Mouse (Mus musculus) intestine, embryonic 14.5 days (tissue): ENCODE results near the gene Polr2l. TPM values are rescaled to one million over a fixed set of nuclear protein-coding genes. Genes with fewer than 3 reads are reported as not detected.
A peak's percentile ranks its signal among the peaks of the same experiment; 100 is the strongest.

Experiments
- ATAC-seq: fragments of 200-750 bp; cut with Nextera tagmentation; replicated peaks from 2 replicates; pipeline ENCODE4 v1.8.0; 2017; ENCODE audit warnings: low read depth, moderate number of reproducible peaks, moderate TSS enrichment, moderate library complexity; ENCODE audit not compliant: low FRiP score, low TSS enrichment
- DNase-seq: peaks from one replicate; pipeline ENCODE4 v3.0.0-alpha.2; 2018; ENCODE audit warnings: low spot score
- H3K27ac ChIP-seq: fragments of 300-500 bp; sonication (generic); 2 replicates; pipeline ENCODE4 v1.5.1; 2014; ENCODE audit warnings: low read depth, mild to moderate bottlenecking, control low read depth
- H3K27me3 ChIP-seq: fragments of 300-500 bp; sonication (generic); replicated peaks from 2 replicates; pipeline ENCODE4 v1.6.1; 2014; ENCODE audit warnings: low read length, control low read depth; ENCODE audit not compliant: control insufficient read depth, insufficient read depth
- H3K36me3 ChIP-seq: fragments of 300-500 bp; sonication (generic); 2 replicates; pipeline ENCODE4 v1.6.1; 2014; ENCODE audit warnings: low read length, control low read depth; ENCODE audit not compliant: control insufficient read depth, insufficient read depth
- H3K4me1 ChIP-seq: fragments of 300-500 bp; sonication (generic); replicated peaks from 2 replicates; pipeline ENCODE4 v1.6.1; 2014; ENCODE audit warnings: low read length, control low read depth, mixed read lengths; ENCODE audit not compliant: control insufficient read depth, insufficient read depth
- H3K4me2 ChIP-seq: fragments of 300-500 bp; sonication (generic); 2 replicates; pipeline ENCODE4 v1.6.1; 2014; ENCODE audit warnings: low read length
- H3K4me3 ChIP-seq: fragments of 300-500 bp; sonication (generic); 2 replicates; pipeline ENCODE4 v1.5.1; 2014; ENCODE audit warnings: low read depth, low read length, control low read depth, mixed read lengths
- H3K9ac ChIP-seq: fragments of 300-500 bp; sonication (generic); 2 replicates; pipeline ENCODE4 v1.6.1; 2014; ENCODE audit warnings: mild to moderate bottlenecking, low read length
- H3K9me3 ChIP-seq: fragments of 300-500 bp; sonication (generic); 2 replicates; pipeline ENCODE4 v1.6.1; 2016; ENCODE audit warnings: low read length, control low read depth; ENCODE audit not compliant: control insufficient read depth
- WGBS: fragments of 180-500 bp; shearing (Covaris S2); extraction: QIAGEN DNeasy Blood & Tissue Kit; methylation state at CpG from one replicate; pipeline ENCODE4 v1.1.7; 2014; 5-methylcytosine and 5-hydroxymethylcytosine counted together
- polyA plus RNA-seq: library from polyadenylated mRNA; unstranded; fragments of >200 nt; fragmentation: Nextera tagmentation; extraction: Ambion mirVana; gene quantifications from 2 replicates; pipeline ENCODE4 v1.2.1, GENCODE M21; 2014

The Polr2l gene
- polyA plus RNA-seq, 1 experiment from 2014 or later: 73.4 TPM

- H3K27me3 ChIP-seq: peaks cover 10% of the 10 kb centered on the region
- no peak for DNase-seq
- peak overlapping the region; percentile 42 for H3K9ac ChIP-seq
- H3K4me1 ChIP-seq: peaks cover 32% of the 10 kb centered on the region
- peak overlapping the region; percentile 57 for H3K4me3 ChIP-seq
- no peak overlapping the region for H3K27ac ChIP-seq
- ATAC-seq: no peak
- no peaks in the 10 kb centered on the region for H3K9me3 ChIP-seq
- WGBS: 10% methylated on average over 11 of the region's 11 CpGs
- peaks cover 12% of the 10 kb centered on the region; the same call in 1 of the 2 replicates for H3K36me3 ChIP-seq
- H3K4me2 ChIP-seq: peak overlapping the region; percentile 94
These were observed 7.6 kb upstream of the Polr2l start for GRCm38 (mm10) chr7:141482531-141483024.

DNA sequence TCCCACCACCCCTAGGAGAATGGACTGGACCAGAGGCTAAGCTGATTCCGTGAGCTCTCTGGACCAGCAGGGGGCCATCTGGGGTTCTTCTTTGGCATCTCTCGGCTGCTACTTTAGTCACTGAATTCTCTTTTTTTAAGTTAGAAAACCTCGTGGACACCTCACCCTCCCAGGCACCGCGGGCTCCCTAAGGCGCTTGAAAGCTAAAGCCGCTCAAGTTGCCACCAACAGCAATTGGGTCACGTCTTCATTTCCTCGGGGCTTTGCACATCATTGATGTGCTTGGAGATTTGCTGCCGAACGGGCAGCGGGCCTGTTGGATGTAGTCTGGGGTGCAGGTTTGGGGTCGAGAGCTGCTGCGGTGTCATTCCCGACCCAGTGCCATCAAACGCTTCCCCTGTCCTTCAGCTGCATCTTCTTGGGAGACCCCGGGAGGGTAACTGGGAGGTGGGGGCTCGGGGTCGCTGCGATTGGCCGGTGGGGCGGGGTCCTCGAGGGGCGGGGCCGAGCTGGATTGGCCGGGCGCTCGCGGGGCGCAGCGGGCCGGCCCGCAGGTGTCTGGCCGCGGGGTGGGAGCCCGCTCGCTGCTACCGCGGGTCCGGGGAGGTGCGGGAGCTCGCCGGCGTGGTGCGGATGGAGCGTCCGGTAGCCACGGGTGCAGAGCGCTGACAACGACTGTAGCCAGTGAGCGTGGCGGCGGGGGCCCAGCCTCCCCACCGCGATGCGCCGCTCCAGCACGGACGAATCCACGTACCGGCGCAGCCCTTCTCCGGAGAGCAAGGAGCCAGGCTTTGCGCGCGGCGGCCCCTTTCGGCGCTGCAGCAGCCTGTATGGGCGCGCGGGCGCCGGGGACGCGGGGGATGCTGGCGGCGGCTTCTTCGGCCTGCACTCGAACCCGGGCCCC, 6.8 kb upstream of the Polr2l start:
- under 1% methylated on average over 62 of the region's 81 CpGs for WGBS
- no peaks in the 10 kb centered on the region for H3K9me3 ChIP-seq
- H3K4me3 ChIP-seq: peak overlapping the region; percentile 57
- H3K4me2 ChIP-seq: peak overlapping the region; percentile 94
- DNase-seq (peak; percentile 80), ATAC-seq (peak; percentile 28; the same call in 1 of the 2 replicates)
- H3K27ac ChIP-seq: no peak overlapping the region
- peaks cover 10% of the 10 kb centered on the region for H3K27me3 ChIP-seq
- peaks cover 9% of the 10 kb centered on the region; the same call in 1 of the 2 replicates for H3K36me3 ChIP-seq
- H3K4me1 ChIP-seq: peaks cover 39% of the 10 kb centered on the region
- peak overlapping the region; percentile 42 for H3K9ac ChIP-seq

GRCm38 (mm10) chr7:141480842-141481497, 6.0 kb upstream of the Polr2l start:
- Histone ChIP-seq H3K36me3 (peaks cover under 1% of the 10 kb centered on the region; the same call in 1 of the 2 replicates), H3K27me3 (peaks cover 10% of the 10 kb centered on the region), H3K4me3 (peak overlapping the region; percentile 57; the same call in 1 of the 2 replicates), H3K9me3 (no peaks in the 10 kb centered on the region), H3K27ac (no peak overlapping the region), H3K4me1 (peaks cover 43% of the 10 kb centered on the region), H3K4me2 (peak overlapping the region; percentile 94), H3K9ac (no peak overlapping the region)
- DNase-seq: peak; percentile 79
- peak; percentile 14; the same call in 1 of the 2 replicates for ATAC-seq
- whole genome bisulfite sequencing: 12% methylated on average over 10 of the region's 10 CpGs

DNA sequence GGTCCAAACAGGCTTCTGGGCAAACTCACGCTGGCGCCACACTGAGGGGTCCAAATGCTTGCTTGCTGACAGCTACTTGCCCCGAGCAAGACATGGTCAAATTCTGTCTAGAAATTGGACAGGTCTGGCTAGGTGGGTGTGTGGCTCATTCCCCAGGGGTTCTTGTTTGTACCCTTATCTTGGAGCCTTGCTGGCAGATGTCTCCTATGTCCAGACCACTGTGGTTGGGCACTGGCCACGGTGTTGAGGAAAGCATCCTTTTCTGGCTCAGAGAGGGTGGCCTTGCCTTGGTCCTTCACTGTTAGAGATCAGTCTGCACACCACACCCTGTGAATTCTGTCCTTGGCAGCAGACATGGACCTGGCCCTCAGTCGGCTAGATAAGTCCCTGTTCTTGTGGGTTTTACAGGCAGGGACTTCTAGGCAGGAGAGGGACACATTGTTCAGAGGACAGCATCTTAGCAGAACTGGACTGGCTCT, 3.4 kb upstream of the Polr2l start:
- H3K9ac ChIP-seq: no peak overlapping the region
- peaks cover 55% of the 10 kb centered on the region for H3K4me1 ChIP-seq
- H3K4me2 ChIP-seq: peak overlapping the region; percentile 97
- DNase-seq (no peak), ATAC-seq (no peak)
- WGBS: 68% methylated on average over 5 of the region's 5 CpGs
- no peak overlapping the region for H3K4me3 ChIP-seq
- peaks cover 10% of the 10 kb centered on the region for H3K27me3 ChIP-seq
- H3K9me3 ChIP-seq: no peaks in the 10 kb centered on the region
- H3K36me3 ChIP-seq: no peaks in the 10 kb centered on the region
- peak overlapping the region; percentile 95; the same call in 1 of the 2 replicates for H3K27ac ChIP-seq

- Histone ChIP-seq H3K27me3 (peaks cover 8% of the 10 kb centered on the region), H3K27ac (peak overlapping the region; percentile 95), H3K4me2 (peak overlapping the region; percentile 97), H3K36me3 (peaks cover 2% of the 10 kb centered on the region), H3K4me1 (peaks cover 53% of the 10 kb centered on the region), H3K9me3 (no peaks in the 10 kb centered on the region), H3K9ac (peak overlapping the region; percentile 10; the same call in 1 of the 2 replicates), H3K4me3 (no peak overlapping the region)
- no peak for DNase-seq
- WGBS: 24% methylated on average over 4 of the region's 4 CpGs
- ATAC-seq: no peak
These were observed 2.8 kb upstream of the Polr2l start for GRCm38 (mm10) chr7:141477578-141478269.

DNA sequence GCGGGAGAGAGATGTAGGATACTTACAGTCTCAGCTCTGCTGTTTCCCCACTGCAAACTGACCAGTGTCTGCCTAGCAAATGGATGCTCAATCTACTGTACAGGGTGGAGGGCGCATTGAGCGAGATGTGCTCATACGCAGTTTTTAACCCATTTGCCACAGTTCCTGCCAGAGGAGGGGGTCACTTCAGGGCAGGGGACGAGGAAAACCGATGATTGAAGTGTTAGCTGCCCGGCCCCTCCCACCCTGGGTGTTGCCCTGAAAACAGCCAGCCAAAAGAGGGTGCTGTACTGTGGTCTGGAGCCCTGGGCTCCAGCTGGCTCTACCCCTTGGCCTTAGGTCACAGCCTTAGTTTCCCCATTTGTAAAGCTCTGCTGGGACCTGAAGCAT, 2.0 kb upstream of the Polr2l start:
- H3K4me2 ChIP-seq: peak overlapping the region; percentile 97
- peaks cover 45% of the 10 kb centered on the region for H3K4me1 ChIP-seq
- WGBS: 7% methylated on average over 7 of the region's 7 CpGs
- no peak for DNase-seq
- peak overlapping the region; percentile 88 for H3K4me3 ChIP-seq
- 0 out of 2 replicates have a peak, but pooled peaks have one; percentile 0 for ATAC-seq
- peak overlapping the region; percentile 95 for H3K27ac ChIP-seq
- H3K9me3 ChIP-seq: no peaks in the 10 kb centered on the region
- peak overlapping the region; percentile 31 for H3K9ac ChIP-seq
- 0 out of 2 replicates have a peak, but pooled peaks cover 2% of the 10 kb centered on the region for H3K27me3 ChIP-seq
- peaks cover 10% of the 10 kb centered on the region for H3K36me3 ChIP-seq

GRCm38 (mm10) chr7:141476226-141476980, 1.5 kb upstream of the Polr2l start:
- Histone ChIP-seq H3K4me3 (peak overlapping the region; percentile 88), H3K4me2 (peak overlapping the region; percentile 97), H3K9me3 (no peaks in the 10 kb centered on the region), H3K9ac (peak overlapping the region; percentile 86), H3K27me3 (no peaks in the 10 kb centered on the region), H3K4me1 (peaks cover 40% of the 10 kb centered on the region), H3K36me3 (peaks cover 13% of the 10 kb centered on the region), H3K27ac (peak overlapping the region; percentile 95)
- ATAC-seq (peak; percentile 74), DNase-seq (peak; percentile 85)
- 0% methylated on average over 11 of the region's 17 CpGs for WGBS
